Mouse (Mus musculus) E14TG2a.4 (cell line): ENCODE measurements around the gene Rock2.

ENCODE experiments used
- CTCF ChIP-seq: conservative IDR thresholded peaks from 2 replicates; pipeline ENCODE4 v1.5.1; 2014; ENCODE audit warnings: low read length
- NANOG ChIP-seq: IDR thresholded peaks from 2 replicates; pipeline ENCODE4 v1.6.1; 2014; ENCODE audit warnings: borderline replicate concordance, low read length, mixed read lengths
- POU5F1 ChIP-seq: IDR thresholded peaks from 2 replicates; pipeline ENCODE4 v1.6.1; 2014; ENCODE audit warnings: low read length, borderline replicate concordance

DNA sequence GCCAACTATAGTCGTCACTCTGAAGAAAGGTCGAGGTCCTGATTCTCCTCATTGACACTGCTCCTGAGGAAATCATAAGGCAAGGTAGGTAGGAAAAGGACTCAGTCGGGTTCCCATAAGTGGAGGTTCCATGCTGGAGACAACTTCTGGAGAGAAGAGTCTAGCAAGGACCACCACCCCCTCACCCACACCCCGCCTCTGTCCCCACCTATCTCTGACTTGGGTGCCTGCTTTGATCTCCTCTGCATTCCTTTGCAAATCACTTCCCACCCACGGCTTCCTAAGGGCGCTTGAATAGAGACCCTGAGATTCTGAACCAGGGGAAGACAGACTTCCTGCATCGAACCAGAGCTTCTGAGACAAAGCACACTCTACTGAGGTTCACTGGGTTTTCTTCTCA lies 27.4 kb upstream of the Rock2 start:
- no peak for TF ChIP-seq CTCF
- no peak for TF ChIP-seq NANOG
- no peak for TF ChIP-seq POU5F1
